Mouse (Mus musculus) cerebellum, adult 18-20 months (tissue): ENCODE measurements around the gene Alb.

ENCODE experiments used
- DNase-seq, 2 experiments: peaks; one replicate each; pipeline ENCODE4 v3.0.0; 2021

The Alb gene

GRCm38 (mm10) chr5:90494308-90494707, 33.6 kb downstream of the Alb start:
- DNase-seq, result no peak

- DNase-seq, result no peak
These were observed 38.8 kb downstream of the Alb start for GRCm38 (mm10) chr5:90499509-90499908.

GRCm38 (mm10) chr5:90500714-90501113, 40.0 kb downstream of the Alb start:
- DNase-seq, result peak; percentile 72 to 79

- no peak for DNase-seq
These were observed 41.1 kb downstream of the Alb start for GRCm38 (mm10) chr5:90501752-90502151.

GRCm38 (mm10) chr5:90504742-90505141, 44.0 kb downstream of the Alb start:
- DNase-seq, result no peak

- DNase-seq, result no peak
These were observed 45.8 kb downstream of the Alb start for GRCm38 (mm10) chr5:90506507-90506906.

GRCm38 (mm10) chr5:90507411-90507949, 46.8 kb downstream of the Alb start:
- DNase-seq, result no peak

- no peak for DNase-seq
These were observed 49.3 kb downstream of the Alb start for GRCm38 (mm10) chr5:90509828-90510592.

GRCm38 (mm10) chr5:90512288-90512955, 51.7 kb downstream of the Alb start:
- DNase-seq, result no peak

GRCm38 (mm10) chr5:90515561-90515960, 54.9 kb downstream of the Alb start:
- no peak for DNase-seq

GRCm38 (mm10) chr5:90518356-90519100, 57.8 kb downstream of the Alb start, which contains the start of gene Afm:
Gene Afm (plus strand): TSS chr5:90518932.
- DNase-seq, result no peak
